Mouse (Mus musculus) forebrain, embryonic 13.5 days (tissue): Measurements from ENCODE around the gene Pdzrn4. TPM values are rescaled to one million over a fixed set of nuclear protein-coding genes. Genes with fewer than 3 reads are reported as not detected.

Experiments
- ATAC-seq: fragments of 200-750 bp; cut with Nextera tagmentation; 2 replicates; pipeline ENCODE4 v1.8.0; 2017
- H3K27ac ChIP-seq: fragments of 300-500 bp; sonication (generic); 2 replicates; pipeline ENCODE4 v1.5.1; 2015; ENCODE audit warnings: inconsistent platforms, mild to moderate bottlenecking, moderate library complexity
- H3K27me3 ChIP-seq: fragments of 300-500 bp; sonication (generic); 2 replicates; pipeline ENCODE4 v1.6.1; 2015; ENCODE audit warnings: mild to moderate bottlenecking, inconsistent platforms
- H3K36me3 ChIP-seq: fragments of 300-500 bp; sonication (generic); 2 replicates; pipeline ENCODE4 v1.6.1; 2015; ENCODE audit warnings: mild to moderate bottlenecking, inconsistent platforms; ENCODE audit not compliant: poor library complexity, severe bottlenecking
- H3K4me1 ChIP-seq: fragments of 300-500 bp; sonication (generic); 2 replicates; pipeline ENCODE4 v1.6.1; 2015; ENCODE audit warnings: inconsistent platforms
- H3K4me2 ChIP-seq: fragments of 300-500 bp; sonication (generic); 2 replicates; pipeline ENCODE4 v1.6.1; 2015; ENCODE audit warnings: inconsistent platforms, mild to moderate bottlenecking, moderate library complexity
- H3K4me3 ChIP-seq: fragments of 300-500 bp; sonication (generic); 2 replicates; pipeline ENCODE4 v1.5.1; 2015; ENCODE audit warnings: mild to moderate bottlenecking, inconsistent platforms
- H3K9ac ChIP-seq: fragments of 300-500 bp; sonication (generic); 2 replicates; pipeline ENCODE4 v1.6.1; 2015; ENCODE audit warnings: mild to moderate bottlenecking, inconsistent platforms
- H3K9me3 ChIP-seq: fragments of 300-500 bp; sonication (generic); replicated peaks from 2 replicates; pipeline ENCODE4 v1.6.1; 2016; ENCODE audit warnings: inconsistent platforms
- WGBS: fragments of 180-500 bp; shearing (Covaris S2); methylation state at CpG from one replicate; pipeline ENCODE4 v1.1.7; 2015; 5-methylcytosine and 5-hydroxymethylcytosine counted together
- polyA plus RNA-seq: library from polyadenylated mRNA; unstranded; fragments of >200 nt; fragmentation: Nextera tagmentation; extraction: Ambion mirVana; gene quantifications from 2 replicates; pipeline ENCODE4 v1.2.1, GENCODE M21; 2015

The Pdzrn4 gene
- polyA plus RNA-seq, 1 experiment from 2014 or later, result 10.3 TPM

DNA sequence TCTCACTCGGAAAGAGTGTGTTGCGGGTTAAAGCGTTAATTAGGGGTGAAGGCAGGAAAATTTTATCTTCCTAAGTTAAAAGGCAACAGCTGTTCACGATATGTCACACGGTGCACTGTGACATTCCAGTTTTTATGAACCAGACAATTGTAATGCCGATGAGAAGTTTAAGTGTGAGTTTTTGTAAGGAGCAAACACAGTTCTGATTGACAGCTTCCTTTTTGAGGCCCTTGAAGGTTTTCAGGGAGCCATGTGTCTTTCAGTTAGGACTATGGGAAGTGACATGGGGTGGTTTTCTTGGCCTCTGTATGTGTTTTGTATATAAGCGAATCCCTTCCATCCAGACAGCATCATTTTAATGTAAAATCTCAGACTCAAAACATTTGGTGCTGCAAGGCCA lies 20.0 kb downstream of the Pdzrn4 start:
- WGBS, result 28% methylated on average over 7 of the region's 7 CpGs
- no peak overlapping the region for H3K9ac ChIP-seq
- peaks cover 33% of the 10 kb centered on the region for H3K4me1 ChIP-seq
- no peaks in the 10 kb centered on the region for H3K36me3 ChIP-seq
- H3K27ac ChIP-seq, result no peak overlapping the region
- no peaks in the 10 kb centered on the region for H3K9me3 ChIP-seq
- peak; percentile 72 for ATAC-seq
- 0 out of 2 replicates have a peak, but pooled peaks cover 3% of the 10 kb centered on the region for H3K27me3 ChIP-seq
- H3K4me3 ChIP-seq, result no peak overlapping the region
- H3K4me2 ChIP-seq, result no peak overlapping the region

DNA sequence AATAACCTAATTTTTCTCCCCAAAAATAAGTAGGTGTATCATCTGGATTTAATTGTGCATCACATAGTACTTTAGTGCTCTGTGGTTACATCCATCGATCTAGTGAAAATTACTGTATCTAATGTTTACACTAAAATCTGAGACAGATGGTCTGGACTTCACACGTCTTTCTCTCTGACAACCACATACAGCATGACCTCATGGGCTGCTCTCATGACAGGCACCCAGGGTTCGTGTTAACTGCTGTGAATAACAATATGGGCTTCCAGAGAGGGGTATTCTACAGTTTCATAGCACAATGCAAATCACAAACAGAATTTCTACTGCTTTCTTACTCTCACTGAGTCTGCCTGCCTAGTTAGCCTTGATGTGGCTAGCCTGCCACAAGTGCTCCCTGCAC lies 20.4 kb downstream of the Pdzrn4 start:
- H3K4me2 ChIP-seq, result no peak overlapping the region
- no peaks in the 10 kb centered on the region for H3K36me3 ChIP-seq
- no peaks in the 10 kb centered on the region for H3K9me3 ChIP-seq
- no peak overlapping the region for H3K4me3 ChIP-seq
- 0 out of 2 replicates have a peak, but pooled peaks cover 3% of the 10 kb centered on the region for H3K27me3 ChIP-seq
- peaks cover 33% of the 10 kb centered on the region for H3K4me1 ChIP-seq
- no peak overlapping the region for H3K27ac ChIP-seq
- peak; percentile 62 for ATAC-seq
- WGBS, result 38% methylated on average over 3 of the region's 3 CpGs
- H3K9ac ChIP-seq, result no peak overlapping the region

DNA sequence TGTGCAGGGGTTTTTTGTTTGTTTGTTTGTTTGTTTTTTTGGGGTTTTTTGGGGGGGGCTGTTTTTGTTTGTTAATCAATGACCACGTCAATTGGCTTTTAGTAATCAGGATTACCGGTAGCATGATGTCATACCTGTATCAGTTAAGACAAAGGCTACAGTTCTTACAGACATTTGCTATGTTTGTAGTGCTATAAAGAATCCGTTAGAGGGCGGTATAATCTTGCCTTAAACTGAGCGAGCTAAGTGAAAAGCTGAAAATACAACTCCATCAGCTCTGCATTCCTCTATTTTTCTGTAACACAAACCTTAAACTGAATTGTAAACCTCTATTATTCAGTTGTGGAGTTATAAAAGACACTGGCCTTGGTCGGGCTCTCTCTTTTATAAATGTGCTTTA lies 37.9 kb downstream of the Pdzrn4 start:
- 6% methylated on average over 6 of the region's 6 CpGs for WGBS
- H3K9me3 ChIP-seq, result no peaks in the 10 kb centered on the region
- no peak overlapping the region for H3K4me2 ChIP-seq
- ATAC-seq, result peak; percentile 58; the same call in 1 of the 2 replicates
- H3K27me3 ChIP-seq, result no peaks in the 10 kb centered on the region
- no peaks in the 10 kb centered on the region for H3K36me3 ChIP-seq
- H3K9ac ChIP-seq, result no peak overlapping the region
- H3K27ac ChIP-seq, result no peak overlapping the region
- no peaks in the 10 kb centered on the region for H3K4me1 ChIP-seq
- H3K4me3 ChIP-seq, result no peak overlapping the region

DNA sequence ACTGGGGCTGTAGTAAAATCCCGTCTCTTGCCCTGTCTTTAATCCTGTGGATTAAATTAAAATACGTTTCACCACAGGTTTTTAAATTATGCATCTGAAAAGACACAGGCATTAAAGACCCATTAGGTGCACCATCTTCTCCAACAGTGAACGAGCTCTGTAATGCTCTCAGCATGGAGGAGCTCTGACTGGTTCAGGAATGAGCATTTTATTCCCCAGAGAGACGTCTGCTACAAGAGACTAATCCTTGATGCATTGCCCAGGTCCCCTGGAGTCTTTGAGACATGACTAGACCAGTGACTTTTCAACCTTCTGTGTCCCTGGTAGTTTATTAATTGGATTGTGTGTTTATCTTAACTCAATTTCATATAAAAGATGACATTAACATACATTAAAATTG lies 38.6 kb downstream of the Pdzrn4 start:
- no peak overlapping the region for H3K27ac ChIP-seq
- WGBS, result 14% methylated on average over 4 of the region's 4 CpGs
- no peak for ATAC-seq

DNA sequence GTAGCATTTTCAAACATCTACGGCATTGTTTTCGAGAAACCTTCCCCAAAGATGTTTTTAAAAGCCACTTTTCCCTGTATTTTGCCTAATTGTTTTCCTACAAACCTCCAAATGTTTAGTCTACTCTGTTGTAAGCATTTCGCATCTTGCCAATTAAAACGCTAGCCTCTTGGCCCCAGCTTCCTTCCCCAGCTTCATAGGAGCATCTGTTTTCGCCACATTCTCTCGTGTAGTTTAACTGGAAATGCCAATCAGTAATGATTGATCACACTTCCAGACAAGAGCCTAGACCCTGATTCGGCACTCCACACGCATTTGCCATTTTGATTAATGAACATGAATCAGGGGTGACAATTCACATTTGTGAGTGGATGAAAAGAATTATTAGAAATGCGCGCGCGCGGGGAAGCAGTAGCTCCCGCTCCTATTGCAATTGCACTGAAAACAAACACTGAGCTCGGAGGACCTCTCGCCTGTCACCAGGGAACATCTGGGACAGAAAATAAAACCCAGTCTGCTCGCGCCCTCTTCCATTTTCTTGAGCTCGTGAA lies 45.0 kb downstream of the Pdzrn4 start:
- WGBS, result 67% methylated on average over 19 of the region's 19 CpGs
- Histone ChIP-seq H3K27me3 (no peaks in the 10 kb centered on the region), H3K9ac (no peak overlapping the region), H3K36me3 (no peaks in the 10 kb centered on the region), H3K4me1 (peaks cover 5% of the 10 kb centered on the region; the same call in 1 of the 2 replicates), H3K9me3 (no peaks in the 10 kb centered on the region), H3K4me3 (no peak overlapping the region), H3K4me2 (peak overlapping the region; percentile 9; the same call in 1 of the 2 replicates), H3K27ac (no peak overlapping the region)
- ATAC-seq, result no peak

More for the DNA sequence above, 38.6 kb downstream of the Pdzrn4 start:
- no peak overlapping the region for H3K4me2 ChIP-seq
- H3K9me3 ChIP-seq, result no peaks in the 10 kb centered on the region
- H3K36me3 ChIP-seq, result no peaks in the 10 kb centered on the region
- H3K4me1 ChIP-seq, result no peaks in the 10 kb centered on the region
- no peaks in the 10 kb centered on the region for H3K27me3 ChIP-seq
- H3K9ac ChIP-seq, result no peak overlapping the region
- no peak overlapping the region for H3K4me3 ChIP-seq

DNA sequence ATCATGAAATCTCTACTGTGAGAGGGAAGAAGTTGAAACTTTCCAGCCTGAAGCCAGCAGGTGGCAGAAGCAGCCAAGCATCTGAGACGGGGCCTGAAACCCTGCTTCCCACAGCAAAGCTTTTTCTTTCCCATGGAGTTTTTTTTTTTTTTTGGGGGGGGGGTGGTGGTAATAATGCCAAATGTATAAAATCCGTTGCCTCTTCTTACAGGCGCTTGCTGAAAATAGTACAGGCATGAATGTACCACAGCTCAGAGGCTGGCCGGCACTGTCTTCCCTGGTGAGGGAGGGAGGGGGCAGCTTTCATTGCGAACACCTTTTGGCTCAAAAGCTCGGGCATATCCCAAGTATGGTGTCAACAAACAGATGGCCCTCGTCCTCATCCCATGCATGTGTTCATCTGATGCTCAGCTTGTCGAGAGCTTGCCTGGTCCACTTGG lies 51.0 kb downstream of the Pdzrn4 start:
- no peak overlapping the region for H3K4me3 ChIP-seq
- H3K27me3 ChIP-seq, result no peaks in the 10 kb centered on the region
- 50% methylated on average over 8 of the region's 8 CpGs for WGBS
- no peaks in the 10 kb centered on the region for H3K36me3 ChIP-seq
- H3K4me2 ChIP-seq, result no peak overlapping the region
- H3K27ac ChIP-seq, result no peak overlapping the region
- no peak overlapping the region for H3K9ac ChIP-seq
- H3K9me3 ChIP-seq, result no peaks in the 10 kb centered on the region
- peak; percentile 62; the same call in 1 of the 2 replicates for ATAC-seq
- no peaks in the 10 kb centered on the region for H3K4me1 ChIP-seq

DNA sequence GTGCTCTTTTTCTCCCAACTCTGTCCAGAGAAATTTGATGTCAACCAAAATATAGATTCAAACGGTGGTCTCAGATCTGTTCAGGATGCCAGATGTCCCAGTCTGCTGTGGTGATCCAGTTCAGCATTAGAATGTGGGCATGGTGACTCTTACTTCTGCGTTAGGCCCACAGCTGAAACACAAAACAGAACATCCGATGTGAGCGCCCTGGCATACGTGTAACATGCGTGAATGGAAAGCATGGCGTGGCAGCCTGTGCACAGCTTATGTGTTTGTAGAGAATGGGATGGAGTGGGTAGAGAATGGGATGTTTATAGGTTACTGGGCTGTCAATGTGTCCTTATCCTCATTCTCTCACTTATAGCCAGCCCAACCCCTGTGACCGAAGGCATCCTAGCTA lies 52.4 kb downstream of the Pdzrn4 start:
- no peak overlapping the region for H3K4me2 ChIP-seq
- H3K27ac ChIP-seq, result no peak overlapping the region
- no peaks in the 10 kb centered on the region for H3K4me1 ChIP-seq
- H3K9ac ChIP-seq, result no peak overlapping the region
- no peaks in the 10 kb centered on the region for H3K36me3 ChIP-seq
- H3K9me3 ChIP-seq, result no peaks in the 10 kb centered on the region
- no peaks in the 10 kb centered on the region for H3K27me3 ChIP-seq
- WGBS, result 97% methylated on average over 8 of the region's 8 CpGs
- H3K4me3 ChIP-seq, result no peak overlapping the region
- ATAC-seq, result no peak

DNA sequence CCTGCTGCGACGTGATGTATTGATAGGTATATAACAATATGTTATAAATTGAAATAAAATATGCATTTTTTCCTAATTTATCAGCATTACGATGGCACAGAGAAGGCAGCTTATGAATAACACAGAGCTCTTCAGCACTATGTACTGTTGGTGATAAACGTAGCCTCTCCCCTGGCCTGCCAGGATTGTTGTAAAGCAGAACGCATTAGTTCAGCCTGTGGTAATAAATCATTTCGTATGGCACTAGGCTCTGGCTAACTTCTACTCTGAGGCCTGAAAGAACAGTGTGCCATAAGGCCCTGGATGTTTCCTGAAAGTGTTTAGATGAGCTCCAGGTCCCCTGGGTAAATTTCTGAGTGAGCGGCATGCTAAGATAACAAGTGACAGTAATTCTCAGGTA lies 55.9 kb downstream of the Pdzrn4 start:
- H3K9me3 ChIP-seq, result no peaks in the 10 kb centered on the region
- no peak overlapping the region for H3K27ac ChIP-seq
- H3K4me3 ChIP-seq, result no peak overlapping the region
- no peak overlapping the region for H3K4me2 ChIP-seq
- no peaks in the 10 kb centered on the region for H3K27me3 ChIP-seq
- no peaks in the 10 kb centered on the region for H3K4me1 ChIP-seq
- H3K36me3 ChIP-seq, result no peaks in the 10 kb centered on the region
- ATAC-seq, result no peak
- H3K9ac ChIP-seq, result no peak overlapping the region
- 93% methylated on average over 7 of the region's 7 CpGs for WGBS

DNA sequence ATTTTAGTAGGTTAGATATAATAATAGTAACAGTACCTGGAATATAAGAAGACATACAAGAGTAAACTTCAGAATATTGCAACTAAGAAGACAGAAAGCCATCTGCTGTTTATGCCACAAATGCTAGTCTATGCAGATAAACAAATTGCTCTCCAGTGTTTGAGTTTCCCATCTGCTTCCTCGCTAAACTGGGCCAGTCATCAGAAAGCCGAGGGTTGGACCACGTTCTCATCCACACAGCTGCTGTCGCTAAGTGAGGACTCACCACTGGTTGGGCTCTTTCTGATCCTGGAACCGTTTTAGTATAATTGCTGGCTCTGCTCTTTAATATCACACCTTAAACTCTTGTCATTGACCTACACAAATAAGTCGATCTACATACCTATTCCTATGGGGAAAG lies 85.5 kb downstream of the Pdzrn4 start:
- no peak for ATAC-seq
- H3K27ac ChIP-seq, result no peak overlapping the region
- H3K4me2 ChIP-seq, result no peak overlapping the region
- no peaks in the 10 kb centered on the region for H3K4me1 ChIP-seq
- H3K9me3 ChIP-seq, result no peaks in the 10 kb centered on the region
- no peak overlapping the region for H3K9ac ChIP-seq
- H3K27me3 ChIP-seq, result no peaks in the 10 kb centered on the region
- H3K36me3 ChIP-seq, result no peaks in the 10 kb centered on the region
- 79% methylated on average over 6 of the region's 6 CpGs for WGBS
- H3K4me3 ChIP-seq, result no peak overlapping the region

DNA sequence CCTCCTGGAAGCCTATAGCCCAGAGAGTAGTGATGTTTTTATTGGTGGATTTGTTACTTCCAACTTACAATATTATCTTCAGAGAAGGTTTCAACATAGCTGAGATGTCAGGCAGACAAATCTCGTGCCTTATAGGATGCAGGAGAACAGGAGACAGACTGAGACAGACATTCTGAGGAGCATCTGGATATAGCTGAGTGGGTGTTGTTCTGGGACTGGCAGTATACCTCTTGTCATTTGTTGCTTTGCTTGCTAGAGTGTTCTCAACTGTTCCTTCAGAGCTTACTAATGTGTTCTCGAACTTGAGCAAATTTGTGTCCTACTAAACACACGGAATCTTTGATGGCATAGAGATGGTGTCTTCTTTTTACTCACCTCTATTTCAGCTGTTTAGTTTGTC lies 94.7 kb downstream of the Pdzrn4 start:
- H3K9me3 ChIP-seq, result no peaks in the 10 kb centered on the region
- H3K4me3 ChIP-seq, result no peak overlapping the region
- H3K27ac ChIP-seq, result no peak overlapping the region
- H3K36me3 ChIP-seq, result no peaks in the 10 kb centered on the region
- WGBS, result 90% methylated on average over 3 of the region's 3 CpGs
- no peak overlapping the region for H3K4me2 ChIP-seq
- H3K27me3 ChIP-seq, result no peaks in the 10 kb centered on the region
- ATAC-seq, result no peak
- H3K9ac ChIP-seq, result no peak overlapping the region
- 0 out of 2 replicates have a peak, but pooled peaks cover 6% of the 10 kb centered on the region for H3K4me1 ChIP-seq

DNA sequence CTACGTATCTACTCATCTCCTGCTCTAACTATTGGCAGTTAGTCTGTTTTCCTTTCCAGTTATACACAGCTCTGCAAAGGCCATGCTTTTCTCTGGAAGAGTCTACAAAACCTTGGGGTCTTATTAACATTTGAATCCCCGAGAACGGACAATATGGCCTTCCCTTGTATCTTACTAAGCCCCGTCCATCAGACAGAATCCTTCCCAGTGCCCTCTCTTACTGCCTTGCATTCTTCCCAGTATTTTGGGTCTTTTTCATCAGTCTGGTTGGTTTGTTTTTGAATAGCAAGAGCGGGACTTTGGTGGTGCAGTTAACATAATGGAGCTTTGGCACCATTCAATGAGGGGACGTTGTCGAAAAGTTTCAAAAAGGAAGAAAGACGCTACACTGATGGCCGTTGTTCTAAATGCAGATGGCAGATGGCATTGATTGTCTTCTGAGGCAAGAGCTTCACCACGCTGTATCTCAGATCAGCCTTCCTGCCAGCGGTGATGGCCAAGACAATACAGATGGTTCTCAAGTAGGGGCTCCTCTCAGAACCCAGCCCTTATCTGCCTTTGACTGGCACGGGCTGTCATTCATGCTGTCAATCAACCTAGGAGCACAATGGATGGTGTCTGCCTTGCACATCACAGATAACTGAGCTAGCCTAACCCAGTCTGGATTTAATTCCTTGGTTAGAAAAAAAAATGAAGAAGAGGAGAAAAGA lies 98.9 kb downstream of the Pdzrn4 start:
- Histone ChIP-seq H3K27ac (no peak overlapping the region; the same call in 1 of the 2 replicates), H3K4me2 (no peak overlapping the region), H3K9me3 (no peaks in the 10 kb centered on the region), H3K27me3 (no peaks in the 10 kb centered on the region), H3K36me3 (no peaks in the 10 kb centered on the region), H3K4me1 (peaks cover 14% of the 10 kb centered on the region), H3K4me3 (no peak overlapping the region), H3K9ac (no peak overlapping the region)
- WGBS, result 61% methylated on average over 12 of the region's 12 CpGs
- peak; percentile 67; the same call in 1 of the 2 replicates for ATAC-seq

DNA sequence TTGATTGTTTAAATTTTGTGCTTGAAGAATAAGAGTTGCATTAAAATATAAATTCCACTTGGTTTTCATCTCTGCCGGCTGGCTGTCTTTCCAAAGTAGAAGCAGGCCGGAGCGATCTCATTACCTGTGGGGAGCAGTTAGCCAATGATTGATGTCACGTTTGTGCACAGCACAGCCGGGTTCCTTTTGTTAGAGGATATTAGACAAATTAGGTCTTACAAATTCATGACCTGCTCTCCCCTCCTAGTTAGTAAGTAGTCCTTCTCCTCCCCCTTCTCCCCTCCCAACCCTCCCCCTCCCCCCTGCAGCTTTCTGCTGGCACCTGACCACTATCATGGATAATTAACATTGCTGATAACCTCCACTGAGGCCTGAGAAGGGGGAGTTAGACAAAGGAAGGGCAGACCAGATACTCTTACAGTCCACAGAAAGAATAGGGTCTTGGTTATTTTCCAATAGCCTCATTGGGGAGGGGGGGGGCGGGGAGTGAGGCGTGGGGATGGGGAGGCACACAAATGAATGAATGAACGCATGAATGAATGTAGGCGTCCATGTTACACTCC lies 103.7 kb downstream of the Pdzrn4 start:
- 16% methylated on average over 9 of the region's 9 CpGs for WGBS
- Histone ChIP-seq H3K4me3 (no peak overlapping the region), H3K27ac (no peak overlapping the region), H3K9me3 (no peaks in the 10 kb centered on the region), H3K4me1 (peaks cover 15% of the 10 kb centered on the region), H3K27me3 (no peaks in the 10 kb centered on the region), H3K4me2 (no peak overlapping the region), H3K36me3 (no peaks in the 10 kb centered on the region), H3K9ac (no peak overlapping the region)
- ATAC-seq, result 0 out of 2 replicates have a peak, but pooled peaks have one; percentile 21
